Mouse (Mus musculus) thymus, postnatal 14 days (tissue): ENCODE data around the gene Gsk3a.

Experiments used
- DNase-seq: peaks from one replicate; pipeline ENCODE4 v3.0.0; 2021

Gsk3a gene

GRCm38 (mm10) chr7:25237249-25238014, at the start of gene Gsk3a:
TSS of gene Gsk3a (minus strand) at chr7:25237851.
- DNase-seq: peak; percentile 99

- no peak for DNase-seq
Measured at GRCm38 (mm10) chr7:25286989-25287388, 49.3 kb upstream of the Gsk3a start.

- DNase-seq: no peak
Measured at GRCm38 (mm10) chr7:25285511-25286238, 48.0 kb upstream of the Gsk3a start.

- DNase-seq: no peak
Measured at GRCm38 (mm10) chr7:25284766-25285165, 47.1 kb upstream of the Gsk3a start.

GRCm38 (mm10) chr7:25284171-25284570, 46.5 kb upstream of the Gsk3a start:
- DNase-seq: no peak

GRCm38 (mm10) chr7:25283637-25284036, 46.0 kb upstream of the Gsk3a start:
- no peak for DNase-seq

- peak; percentile 57 for DNase-seq
Measured at GRCm38 (mm10) chr7:25282731-25283211, 45.1 kb upstream of the Gsk3a start.

GRCm38 (mm10) chr7:25281734-25282601, 44.3 kb upstream of the Gsk3a start:
- DNase-seq: peak; percentile 99

GRCm38 (mm10) chr7:25281166-25281733, 43.6 kb upstream of the Gsk3a start:
- DNase-seq: no peak

GRCm38 (mm10) chr7:25279861-25280791, 42.5 kb upstream of the Gsk3a start:
- no peak for DNase-seq

GRCm38 (mm10) chr7:25279076-25279860, 41.6 kb upstream of the Gsk3a start:
- peak; percentile 90 for DNase-seq

GRCm38 (mm10) chr7:25278341-25279075, 40.9 kb upstream of the Gsk3a start:
- DNase-seq: peak; percentile 93

- no peak for DNase-seq
Measured at GRCm38 (mm10) chr7:25277998-25278340, 40.3 kb upstream of the Gsk3a start.

GRCm38 (mm10) chr7:25277405-25277804, 39.8 kb upstream of the Gsk3a start:
- peak; percentile 40 for DNase-seq

- no peak for DNase-seq
Measured at GRCm38 (mm10) chr7:25275555-25276298, 38.1 kb upstream of the Gsk3a start.

- no peak for DNase-seq
Measured at GRCm38 (mm10) chr7:25274996-25275395, 37.3 kb upstream of the Gsk3a start.

GRCm38 (mm10) chr7:25274571-25274970, 36.9 kb upstream of the Gsk3a start:
- peak; percentile 46 for DNase-seq

GRCm38 (mm10) chr7:25273259-25274241, 35.9 kb upstream of the Gsk3a start:
- DNase-seq: peak; percentile 18
